Mouse (Mus musculus) brain, embryonic 14.5 days (tissue): ENCODE measurements around the gene Zkscan16.

Source experiments
- CTCF ChIP-seq: fragments of 200-500 bp; IDR thresholded peaks from 2 replicates; pipeline ENCODE4 v1.5.1; 2012; ENCODE audit warnings: inconsistent platforms, mild to moderate bottlenecking, moderate library complexity, borderline replicate concordance; ENCODE audit not compliant: insufficient read depth, insufficient read length; ENCODE audit errors: extremely low read depth
- POLR2A ChIP-seq: fragments of 200-500 bp; IDR thresholded peaks from 2 replicates; pipeline ENCODE4 v1.6.1; 2012; ENCODE audit warnings: mild to moderate bottlenecking, inconsistent platforms, borderline replicate concordance; ENCODE audit not compliant: poor library complexity, insufficient read depth, insufficient read length, severe bottlenecking; ENCODE audit errors: extremely low read depth

DNA sequence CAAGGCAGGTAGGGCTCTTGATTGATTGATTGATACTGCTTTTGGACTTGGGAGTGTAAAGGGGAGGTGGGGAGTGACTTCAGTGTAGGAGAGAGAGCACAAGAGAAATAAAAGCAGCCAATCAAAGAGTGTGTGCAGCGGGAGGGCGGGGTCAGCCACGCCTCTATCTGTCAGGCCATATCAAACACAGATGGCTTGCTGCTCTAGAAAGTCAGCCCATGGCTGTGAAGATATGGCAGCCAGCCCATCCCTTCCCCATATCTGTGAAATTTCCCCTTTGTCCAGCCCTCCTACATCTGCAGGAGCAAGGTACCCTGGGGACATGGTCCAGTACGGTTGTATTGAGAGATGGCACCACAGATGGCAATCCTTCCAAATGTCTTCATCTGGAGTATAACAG, 27.2 kb downstream of the Zkscan16 start:
- TF ChIP-seq POLR2A (no peak), CTCF (no peak)
